Mouse (Mus musculus): ENCODE measurements at regions not wholly inside any gene's neighbourhood (a gene's known extent, or its start where the extent isn't known, plus 50 kb on each side); places are given as distances from the start of the nearest gene placed in this dataset.

DNA sequence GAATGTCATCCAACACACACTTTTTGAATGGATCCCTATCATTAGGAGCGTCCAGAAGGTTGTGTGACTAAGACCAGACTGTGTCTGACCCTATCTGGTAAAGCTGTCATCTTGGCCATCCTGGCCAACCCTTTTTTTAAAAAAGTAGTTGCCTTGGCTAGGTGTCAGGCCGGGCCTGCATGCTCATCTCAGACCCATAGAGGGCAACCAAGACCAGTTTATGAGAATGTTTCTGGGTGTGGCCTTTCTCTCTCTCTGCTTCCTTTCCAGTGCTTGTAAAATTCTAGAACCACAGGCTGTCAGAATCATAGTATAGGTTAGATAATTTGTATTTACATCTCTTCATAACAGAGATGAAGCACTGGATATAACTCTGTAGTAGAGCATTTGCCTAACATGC lies 62.8 kb upstream of the Las1l start:
- peak; percentile 23 for DNase-seq (ENCODE audit: extremely low spot score)

DNA sequence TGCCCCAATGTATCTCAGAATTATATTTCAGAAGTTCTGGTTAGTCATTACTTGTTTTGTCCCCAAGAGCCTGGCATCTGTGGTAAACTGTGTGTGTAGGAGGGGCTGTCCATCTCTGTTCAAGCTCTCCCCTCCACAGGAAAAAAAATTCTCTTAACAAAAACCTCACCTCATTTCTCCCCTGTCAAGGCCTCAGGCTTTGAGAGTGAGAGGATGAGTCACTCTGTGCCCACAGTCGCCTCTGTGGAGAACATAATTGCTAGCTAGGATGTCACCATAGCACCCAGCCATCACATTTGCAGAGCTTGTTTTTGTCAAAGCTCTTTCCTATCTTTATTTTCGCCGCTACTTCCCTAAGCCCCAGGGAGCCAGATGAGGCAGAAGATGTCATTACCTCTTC lies 63.6 kb upstream of the Las1l start:
- no peak for DNase-seq (ENCODE audit: extremely low spot score)

DNA sequence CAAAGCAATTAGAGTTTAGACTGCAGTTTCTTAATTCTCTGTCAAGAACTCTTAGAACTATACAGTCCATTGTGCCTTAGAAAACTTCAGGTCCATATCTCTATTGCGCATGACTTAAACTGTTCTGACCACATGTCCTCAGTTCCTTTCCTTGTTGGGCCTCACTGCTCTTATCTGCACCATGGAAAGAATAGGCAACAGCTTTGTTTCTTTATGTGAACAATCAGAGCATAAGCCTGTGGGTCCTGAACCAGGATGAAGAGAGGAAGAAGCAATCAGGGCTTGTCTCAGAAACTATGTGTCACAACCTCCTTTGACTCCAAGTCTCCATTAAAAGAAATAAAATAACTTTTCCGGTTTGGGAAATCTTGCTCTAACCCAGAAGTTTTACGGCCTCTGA lies 68.6 kb upstream of the Las1l start:
- DNase-seq (ENCODE audit: extremely low spot score): no peak

DNA sequence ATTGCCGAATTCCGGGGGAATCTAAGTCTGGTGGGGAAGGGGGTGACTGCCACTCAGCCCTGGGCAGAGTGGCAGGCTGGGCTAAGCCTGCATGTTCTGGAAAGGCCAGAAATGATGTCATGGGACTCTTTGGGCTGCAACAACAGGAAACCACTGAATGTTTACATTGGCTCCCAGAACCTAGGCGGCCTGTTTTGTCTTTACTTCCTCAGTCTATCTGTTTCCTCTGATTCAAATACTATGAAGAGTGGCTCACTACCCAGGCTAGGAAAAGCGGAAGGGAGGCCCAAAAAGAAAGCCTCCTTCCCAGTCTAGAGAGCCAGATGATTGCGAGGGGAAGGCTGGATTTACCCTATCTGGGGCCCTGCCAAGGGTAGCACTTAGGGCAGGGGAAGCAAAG lies 69.1 kb upstream of the Las1l start:
- DNase-seq (ENCODE audit: extremely low spot score): no peak

DNA sequence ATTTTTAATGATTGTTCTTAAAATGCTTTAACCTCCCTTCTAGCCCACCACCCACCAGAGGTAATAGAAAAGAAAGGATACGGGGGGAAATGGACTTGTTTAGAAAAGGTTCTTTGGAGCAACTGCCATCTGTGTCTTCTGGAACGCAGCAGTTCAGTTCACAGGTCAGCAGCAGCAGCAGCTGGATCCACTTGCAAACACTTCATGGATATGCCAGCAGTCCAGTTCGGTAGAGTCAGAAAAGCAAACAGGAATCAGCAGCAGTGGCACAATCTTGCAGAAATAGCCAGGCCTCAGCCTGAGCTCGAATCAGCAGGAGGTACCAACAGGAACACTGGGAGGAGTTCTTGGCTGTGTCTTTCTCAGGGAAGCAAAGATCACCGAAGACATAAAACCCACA lies 64.3 kb upstream of the Msn start:
- DNase-seq (ENCODE audit: extremely low spot score): no peak

DNA sequence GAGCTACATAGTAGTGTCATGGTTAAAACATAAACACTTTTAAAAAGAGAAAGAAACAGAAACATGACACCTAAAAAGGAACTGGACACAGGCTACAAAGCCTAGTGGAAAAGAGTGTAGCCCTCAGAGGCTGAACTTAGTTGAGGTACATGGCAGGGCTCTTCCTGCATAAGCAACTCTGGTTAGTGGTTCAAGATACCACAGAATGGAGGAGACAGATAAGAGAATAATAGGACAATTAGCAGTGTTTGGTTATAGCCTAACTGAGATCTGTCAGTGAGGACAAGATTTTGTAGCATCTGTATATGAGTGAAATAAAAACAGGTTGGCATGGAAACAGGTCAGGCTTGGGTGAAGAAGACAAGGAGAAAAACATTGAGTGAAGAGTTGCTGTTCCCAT lies 60.5 kb upstream of the Msn start:
- no peak for DNase-seq (ENCODE audit: extremely low spot score)

DNA sequence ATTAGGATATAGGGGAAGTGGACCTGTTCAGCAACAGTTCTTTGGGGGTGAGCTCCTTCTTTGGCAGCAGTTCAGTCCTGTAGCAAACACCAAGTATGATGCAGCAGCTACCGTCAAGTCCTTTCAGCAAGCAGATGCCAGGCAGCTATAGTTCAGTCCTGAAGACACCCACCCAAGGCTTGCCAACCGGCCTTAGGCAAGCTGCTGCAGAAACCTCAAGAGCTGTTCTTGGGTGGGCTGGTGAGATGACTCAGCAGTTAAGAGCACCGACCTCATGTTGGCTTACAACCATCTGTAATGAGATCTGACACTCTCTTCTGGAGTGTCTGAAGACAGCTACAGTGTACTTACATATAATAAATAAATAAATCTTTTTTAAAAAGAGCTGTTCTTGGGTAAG lies 53.6 kb upstream of the Msn start:
- DNase-seq (ENCODE audit: extremely low spot score): no peak
